Mouse (Mus musculus) forebrain, embryonic 14.5 days (tissue): ENCODE data around the gene Oas1d. TPM values are rescaled to one million over a fixed set of nuclear protein-coding genes. Genes with fewer than 3 reads are reported as not detected.
A peak's percentile ranks its signal among the peaks of the same experiment; 100 is the strongest.
"Not testable (repeated sequence)": the region's sequence is repeated elsewhere in the genome, so short reads cannot be mapped to it uniquely, and the experiment has no call there.

Source experiments
- ATAC-seq: fragments of 200-750 bp; cut with Nextera tagmentation; 2 replicates; pipeline ENCODE4 v1.8.0; 2017; ENCODE audit warnings: mild to moderate bottlenecking, moderate library complexity
- DNase-seq: peaks from one replicate; pipeline ENCODE4 v3.0.0-alpha.2; 2015; ENCODE audit warnings: low spot score
- H3K27ac ChIP-seq: fragments of 300-500 bp; sonication (generic); 2 replicates; pipeline ENCODE4 v1.5.1; 2014; ENCODE audit warnings: low read depth, mild to moderate bottlenecking, control low read depth, low read length, moderate library complexity
- H3K27me3 ChIP-seq: fragments of 300-500 bp; sonication (generic); replicated peaks from 2 replicates; pipeline ENCODE4 v1.6.1; 2014; ENCODE audit warnings: low read length, control low read depth, mixed read lengths; ENCODE audit not compliant: control insufficient read depth, insufficient read depth
- H3K36me3 ChIP-seq: fragments of 300-500 bp; sonication (generic); 2 replicates; pipeline ENCODE4 v1.6.1; 2014; ENCODE audit warnings: low read length, control low read depth; ENCODE audit not compliant: control insufficient read depth, insufficient read depth
- H3K4me1 ChIP-seq: fragments of 300-500 bp; sonication (generic); 2 replicates; pipeline ENCODE4 v1.6.1; 2014; ENCODE audit warnings: antibody characterized with exemption, low read length, control low read depth; ENCODE audit not compliant: control insufficient read depth, insufficient read depth
- H3K4me2 ChIP-seq: fragments of 300-500 bp; sonication (generic); 2 replicates; pipeline ENCODE4 v1.6.1; 2014; ENCODE audit warnings: mild to moderate bottlenecking, control low read depth, low read length
- H3K4me3 ChIP-seq: fragments of 300-500 bp; sonication (generic); 2 replicates; pipeline ENCODE4 v1.5.1; 2014; ENCODE audit warnings: low read depth, low read length, control low read depth
- H3K9ac ChIP-seq: fragments of 300-500 bp; sonication (generic); 2 replicates; pipeline ENCODE4 v1.6.1; 2014; ENCODE audit warnings: mild to moderate bottlenecking, low read length, control low read depth, moderate library complexity
- H3K9me3 ChIP-seq: fragments of 300-500 bp; sonication (generic); replicated peaks from 2 replicates; pipeline ENCODE4 v1.6.1; 2016; ENCODE audit warnings: low read length, control low read depth, mixed read lengths; ENCODE audit not compliant: control insufficient read depth
- WGBS: fragments of 180-500 bp; shearing (Covaris S2); extraction: QIAGEN DNeasy Blood & Tissue Kit; methylation state at CpG from one replicate; pipeline ENCODE4 v1.1.7; 2014; 5-methylcytosine and 5-hydroxymethylcytosine counted together
- polyA plus RNA-seq: library from polyadenylated mRNA; unstranded; fragments of >200 nt; fragmentation: Nextera tagmentation; extraction: Ambion mirVana; gene quantifications from 2 replicates; pipeline ENCODE4 v1.2.1, GENCODE M21; 2014

Oas1d gene
- polyA plus RNA-seq, 1 experiment from 2014 or later: 0.11 TPM

- not testable (repeated sequence) for ATAC-seq, H3K4me1 ChIP-seq, DNase-seq, H3K36me3 ChIP-seq, H3K27me3 ChIP-seq, H3K9ac ChIP-seq, H3K4me3 ChIP-seq, H3K9me3 ChIP-seq, H3K27ac ChIP-seq, H3K4me2 ChIP-seq
- 72% methylated on average over 2 of the region's 2 CpGs for WGBS
These were observed 5.0 kb downstream of the Oas1d start for GRCm38 (mm10) chr5:120919156-120919935.

- H3K36me3 ChIP-seq: no peaks in the 10 kb centered on the region
- WGBS: 83% methylated on average over 3 of the region's 3 CpGs
- ATAC-seq: no peak
- H3K4me3 ChIP-seq: no peak overlapping the region
- H3K27me3 ChIP-seq: no peaks in the 10 kb centered on the region
- H3K9ac ChIP-seq: no peak overlapping the region
- no peak for DNase-seq
- no peaks in the 10 kb centered on the region for H3K4me1 ChIP-seq
- no peaks in the 10 kb centered on the region for H3K9me3 ChIP-seq
- H3K27ac ChIP-seq: no peak overlapping the region
- H3K4me2 ChIP-seq: no peak overlapping the region
These were observed 6.0 kb downstream of the Oas1d start for GRCm38 (mm10) chr5:120920296-120920695.

- no peaks in the 10 kb centered on the region for H3K9me3 ChIP-seq
- H3K36me3 ChIP-seq: no peaks in the 10 kb centered on the region
- no peak overlapping the region for H3K4me2 ChIP-seq
- no peak overlapping the region for H3K9ac ChIP-seq
- H3K4me3 ChIP-seq: no peak overlapping the region
- H3K27me3 ChIP-seq: no peaks in the 10 kb centered on the region
- H3K4me1 ChIP-seq: no peaks in the 10 kb centered on the region
- DNase-seq (no peak), ATAC-seq (no peak)
- WGBS: 81% methylated on average over 4 of the region's 4 CpGs
- no peak overlapping the region for H3K27ac ChIP-seq
These were observed 9.6 kb downstream of the Oas1d start for GRCm38 (mm10) chr5:120923969-120924368.

GRCm38 (mm10) chr5:120924520-120924919, 10.2 kb downstream of the Oas1d start:
- H3K4me3 ChIP-seq, H3K9me3 ChIP-seq, H3K4me2 ChIP-seq, H3K27ac ChIP-seq, H3K4me1 ChIP-seq, H3K36me3 ChIP-seq, H3K9ac ChIP-seq, DNase-seq, ATAC-seq, H3K27me3 ChIP-seq: not testable (repeated sequence)
- WGBS: 92% methylated on average over 4 of the region's 4 CpGs

- H3K9me3 ChIP-seq, H3K9ac ChIP-seq, H3K4me3 ChIP-seq, ATAC-seq, H3K36me3 ChIP-seq, H3K27me3 ChIP-seq, H3K4me1 ChIP-seq, DNase-seq, H3K27ac ChIP-seq, H3K4me2 ChIP-seq: not testable (repeated sequence)
- WGBS: 80% methylated on average over 2 of the region's 2 CpGs
These were observed 12.0 kb downstream of the Oas1d start for GRCm38 (mm10) chr5:120926311-120926710.

- WGBS: 7% methylated on average over 1 of the region's 1 CpGs
- no peak for DNase-seq
- no peaks in the 10 kb centered on the region for H3K36me3 ChIP-seq
- H3K9ac ChIP-seq: no peak overlapping the region
- H3K4me1 ChIP-seq: no peaks in the 10 kb centered on the region
- no peak overlapping the region for H3K4me3 ChIP-seq
- H3K27ac ChIP-seq: no peak overlapping the region
- no peak for ATAC-seq
- H3K4me2 ChIP-seq: no peak overlapping the region
- H3K9me3 ChIP-seq: no peaks in the 10 kb centered on the region
- H3K27me3 ChIP-seq: no peaks in the 10 kb centered on the region
These were observed 12.7 kb downstream of the Oas1d start for GRCm38 (mm10) chr5:120927036-120927435.

GRCm38 (mm10) chr5:120933966-120934365, 19.6 kb downstream of the Oas1d start:
- H3K4me3 ChIP-seq: no peak overlapping the region
- no peak for ATAC-seq
- no peaks in the 10 kb centered on the region for H3K36me3 ChIP-seq
- H3K4me1 ChIP-seq: no peaks in the 10 kb centered on the region
- no peak overlapping the region for H3K27ac ChIP-seq
- no peak for DNase-seq
- WGBS: 15% methylated on average over 5 of the region's 5 CpGs
- H3K27me3 ChIP-seq: no peaks in the 10 kb centered on the region
- no peaks in the 10 kb centered on the region for H3K9me3 ChIP-seq
- H3K9ac ChIP-seq: no peak overlapping the region
- H3K4me2 ChIP-seq: no peak overlapping the region

- no peaks in the 10 kb centered on the region for H3K4me1 ChIP-seq
- H3K36me3 ChIP-seq: no peaks in the 10 kb centered on the region
- no peaks in the 10 kb centered on the region for H3K9me3 ChIP-seq
- DNase-seq (no peak), ATAC-seq (no peak)
- H3K9ac ChIP-seq: no peak overlapping the region
- no peak overlapping the region for H3K27ac ChIP-seq
- H3K4me2 ChIP-seq: no peak overlapping the region
- 88% methylated on average over 4 of the region's 4 CpGs for WGBS
- H3K4me3 ChIP-seq: no peak overlapping the region
- no peaks in the 10 kb centered on the region for H3K27me3 ChIP-seq
These were observed 23.5 kb downstream of the Oas1d start for GRCm38 (mm10) chr5:120937841-120938240.

- H3K4me2 ChIP-seq: no peak overlapping the region
- no peak overlapping the region for H3K9ac ChIP-seq
- no peak overlapping the region for H3K4me3 ChIP-seq
- H3K36me3 ChIP-seq: no peaks in the 10 kb centered on the region
- no peaks in the 10 kb centered on the region for H3K9me3 ChIP-seq
- DNase-seq (peak; percentile 6), ATAC-seq (no peak)
- no peak overlapping the region for H3K27ac ChIP-seq
- 48% methylated on average over 8 of the region's 8 CpGs for WGBS
- H3K4me1 ChIP-seq: no peaks in the 10 kb centered on the region
- no peaks in the 10 kb centered on the region for H3K27me3 ChIP-seq
These were observed 24.2 kb downstream of the Oas1d start for GRCm38 (mm10) chr5:120938586-120938985.
